Mouse (Mus musculus) cortical plate, adult 2 months (tissue): ENCODE measurements around the gene Dtnbp1. TPM values are rescaled to one million over a fixed set of nuclear protein-coding genes. Genes with fewer than 3 reads are reported as not detected.

Experiments used
- H3K27ac ChIP-seq: fragments of 200-500 bp; 2 replicates; pipeline ENCODE4 v1.5.1; 2012; ENCODE audit warnings: low read length, control low read depth, inconsistent platforms; ENCODE audit not compliant: insufficient read depth
- H3K4me1 ChIP-seq: fragments of 200-500 bp; 2 replicates; pipeline ENCODE4 v1.6.1; 2011; ENCODE audit warnings: low read length; ENCODE audit not compliant: control insufficient read depth, insufficient read depth
- H3K4me3 ChIP-seq: fragments of 200-500 bp; 2 replicates; pipeline ENCODE4 v1.5.1; 2011; ENCODE audit warnings: mild to moderate bottlenecking, low read length, control low read depth; ENCODE audit not compliant: insufficient read depth
- CTCF ChIP-seq: fragments of 200-500 bp; IDR thresholded peaks from 2 replicates; pipeline ENCODE4 v1.5.1; 2011; ENCODE audit warnings: mild to moderate bottlenecking, control low read depth, low read length; ENCODE audit not compliant: insufficient read depth; ENCODE audit errors: extremely low read depth
- POLR2A ChIP-seq: fragments of 200-500 bp; IDR thresholded peaks from 2 replicates; pipeline ENCODE4 v1.6.1; 2011; ENCODE audit warnings: mild to moderate bottlenecking, low read length, control low read depth; ENCODE audit not compliant: insufficient read depth; ENCODE audit errors: extremely low read depth
- polyA plus RNA-seq: library from polyadenylated mRNA; depleted of rRNA; stranded (reverse); fragments of >200 nt; gene quantifications from 2 replicates; pipeline ENCODE4 v1.2.3, GENCODE M21; 2012

Gene Dtnbp1
- polyA plus RNA-seq, 1 experiment: 144 TPM

DNA sequence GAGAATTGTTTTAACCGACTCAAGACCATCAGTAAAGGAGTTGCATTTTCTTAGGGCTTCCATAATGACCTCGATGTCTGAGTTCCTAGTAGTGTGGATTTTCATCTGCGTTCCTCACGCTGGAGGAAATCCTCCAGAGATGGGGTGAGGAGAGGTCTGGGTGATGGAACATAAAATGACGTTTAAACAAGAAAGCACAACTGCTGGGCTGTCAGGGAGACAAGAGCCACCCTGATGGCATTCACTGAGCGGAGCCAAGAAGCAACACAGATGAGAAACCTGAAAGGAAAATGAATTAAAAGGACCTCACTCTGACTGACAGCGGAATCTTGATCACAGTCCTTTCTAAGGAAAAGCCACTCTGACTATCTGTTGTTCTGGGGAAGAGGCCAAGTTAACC lies 68.4 kb downstream of the Dtnbp1 start:
- Histone ChIP-seq H3K27ac (no peak overlapping the region), H3K4me1 (peaks cover 6% of the 10 kb centered on the region), H3K4me3 (no peak overlapping the region)
- no peak for TF ChIP-seq POLR2A
- TF ChIP-seq CTCF: no peak

DNA sequence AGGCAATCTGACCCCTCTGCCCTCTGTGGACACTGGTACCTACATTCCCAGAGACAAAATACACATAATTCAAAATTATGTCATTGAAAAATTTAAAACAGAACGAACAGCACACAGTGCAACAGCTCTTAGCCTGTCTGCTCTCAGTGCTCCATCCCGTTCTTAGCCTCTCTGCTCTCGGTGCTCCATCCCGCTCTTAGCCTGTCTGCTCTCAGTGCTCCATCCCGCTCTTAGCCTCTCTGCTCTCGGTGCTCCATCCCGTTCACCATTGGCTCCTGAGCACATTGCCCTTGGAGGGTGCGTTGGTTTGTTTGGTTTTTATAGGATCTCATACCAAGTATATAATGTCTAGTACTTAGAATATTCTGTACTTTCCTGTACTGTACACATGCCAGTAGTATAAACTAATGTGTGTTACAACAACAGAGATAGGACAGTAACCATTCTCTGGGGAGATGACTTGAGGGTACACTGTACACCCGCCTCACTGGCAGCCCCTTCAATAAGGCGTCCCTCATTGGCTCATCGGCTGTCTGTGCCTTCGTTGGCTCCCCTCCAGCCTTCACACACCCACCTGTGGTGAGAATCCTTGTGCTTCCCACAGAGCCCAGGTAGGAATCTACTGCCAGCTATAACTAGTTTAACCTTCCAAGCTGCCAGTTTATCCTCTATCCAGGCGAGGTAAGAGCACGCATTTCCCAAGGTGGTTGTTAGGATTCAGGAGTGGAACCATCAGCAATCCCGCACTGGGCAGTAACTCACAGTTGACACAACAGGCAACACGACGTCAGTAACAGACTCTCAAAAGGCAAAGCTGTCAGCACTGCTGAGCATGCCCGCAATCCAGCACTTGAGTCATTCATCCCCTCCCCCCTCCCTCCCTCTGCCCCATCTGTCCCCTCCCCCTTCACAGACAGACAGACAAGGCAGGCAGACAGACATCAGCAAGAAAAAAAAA lies 69.4 kb downstream of the Dtnbp1 start:
- H3K4me1 ChIP-seq: peaks cover 5% of the 10 kb centered on the region
- no peak overlapping the region for H3K4me3 ChIP-seq
- no peak overlapping the region for H3K27ac ChIP-seq
- TF ChIP-seq POLR2A (no peak), CTCF (no peak)

DNA sequence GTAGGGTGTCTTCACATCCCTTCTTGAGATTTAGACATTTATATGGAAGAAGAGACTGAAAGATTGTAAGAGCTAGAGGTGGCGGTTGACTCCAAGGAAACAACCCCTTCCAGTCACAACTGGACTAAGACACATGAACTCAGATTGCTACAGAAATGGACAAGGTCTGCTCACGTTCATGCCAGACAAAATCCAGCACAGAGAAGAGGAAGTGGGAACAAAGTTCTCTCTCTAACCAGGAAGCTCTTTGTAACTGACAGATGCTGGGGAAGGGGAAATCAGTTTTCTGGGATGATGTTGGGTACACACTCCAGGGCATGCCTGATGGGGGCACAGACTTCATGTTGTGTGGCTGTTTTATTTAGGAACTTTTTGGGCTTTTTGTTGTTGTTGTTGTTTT lies 75.6 kb downstream of the Dtnbp1 start:
- Histone ChIP-seq H3K4me1 (peaks cover 1% of the 10 kb centered on the region; the same call in 1 of the 2 replicates), H3K27ac (no peak overlapping the region), H3K4me3 (no peak overlapping the region)
- TF ChIP-seq CTCF: no peak
- TF ChIP-seq POLR2A: no peak

DNA sequence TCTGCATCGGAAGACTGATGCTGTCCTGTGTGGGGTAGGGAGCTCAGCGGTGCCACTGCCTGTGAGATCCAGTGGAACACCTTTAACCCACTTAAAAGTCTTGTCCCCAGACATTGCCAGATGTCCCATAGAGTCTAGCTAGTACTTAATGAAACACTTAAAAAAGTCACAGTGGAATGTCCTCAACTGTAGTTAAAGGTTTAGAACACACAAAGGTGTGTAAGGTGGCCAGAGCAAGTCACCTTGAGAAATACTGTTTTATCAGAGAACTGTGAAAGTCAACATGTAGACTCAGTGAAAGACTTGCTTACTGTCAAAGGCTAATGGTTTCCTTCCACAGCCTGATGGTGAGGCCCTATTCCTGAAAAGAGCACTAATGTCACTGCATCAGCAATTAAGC lies 76.8 kb downstream of the Dtnbp1 start:
- Histone ChIP-seq H3K27ac (no peak overlapping the region), H3K4me3 (no peak overlapping the region), H3K4me1 (peaks cover 1% of the 10 kb centered on the region; the same call in 1 of the 2 replicates)
- TF ChIP-seq CTCF: no peak
- TF ChIP-seq POLR2A: no peak

DNA sequence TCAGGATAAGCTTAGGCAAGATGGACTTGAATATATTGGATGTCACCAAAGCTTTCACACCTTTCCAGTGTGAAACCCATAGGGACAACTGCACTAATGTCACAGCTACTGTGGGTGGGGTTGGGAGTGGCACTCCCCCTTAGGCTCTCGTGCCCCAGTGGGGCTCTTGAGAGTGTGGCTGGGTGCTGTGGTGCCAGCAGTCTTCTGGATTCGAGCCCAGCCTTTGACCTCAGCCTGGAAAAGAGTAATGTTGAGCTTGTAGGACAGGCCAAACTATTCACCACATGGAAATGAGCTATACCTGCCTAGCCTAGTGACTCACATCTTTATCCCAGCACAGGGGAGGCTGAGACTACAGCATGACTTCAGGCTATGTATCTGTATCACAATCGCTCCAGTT lies 77.9 kb downstream of the Dtnbp1 start:
- Histone ChIP-seq H3K4me1 (peaks cover 1% of the 10 kb centered on the region; the same call in 1 of the 2 replicates), H3K27ac (no peak overlapping the region), H3K4me3 (no peak overlapping the region)
- TF ChIP-seq CTCF: no peak
- no peak for TF ChIP-seq POLR2A

GRCm38 (mm10) chr13:44921721-44922120 lies 80.2 kb downstream of the Dtnbp1 start:
- Histone ChIP-seq H3K4me3 (no peak overlapping the region), H3K27ac (no peak overlapping the region), H3K4me1 (no peaks in the 10 kb centered on the region)
- TF ChIP-seq CTCF: no peak
- no peak for TF ChIP-seq POLR2A

DNA sequence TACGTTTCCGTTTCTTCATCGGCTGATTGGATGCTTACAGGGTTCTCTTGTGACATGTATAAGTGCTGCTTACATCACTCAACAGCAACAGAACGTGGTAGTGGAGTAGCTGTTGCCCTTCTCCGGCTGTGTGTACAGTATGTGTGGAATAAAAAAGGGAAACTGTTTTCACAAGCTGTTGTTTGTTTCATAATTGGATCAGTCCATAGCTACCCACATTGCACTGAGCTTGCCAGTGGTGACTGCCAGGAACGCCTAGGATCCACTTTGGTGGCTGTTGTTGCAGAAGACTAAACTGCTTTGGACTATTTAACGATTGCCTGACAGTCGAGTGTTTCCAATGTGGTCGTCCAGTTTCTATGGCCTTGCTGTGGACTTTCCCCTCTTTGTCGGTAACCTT lies 80.9 kb downstream of the Dtnbp1 start:
- Histone ChIP-seq H3K4me1 (no peaks in the 10 kb centered on the region), H3K27ac (no peak overlapping the region), H3K4me3 (no peak overlapping the region)
- TF ChIP-seq CTCF: no peak
- TF ChIP-seq POLR2A: no peak

- H3K4me1 ChIP-seq: no peaks in the 10 kb centered on the region
- no peak overlapping the region for H3K4me3 ChIP-seq
- no peak for TF ChIP-seq CTCF
- H3K27ac ChIP-seq: no peak overlapping the region
Observed at GRCm38 (mm10) chr13:44918269-44918668, 83.7 kb downstream of the Dtnbp1 start.

DNA sequence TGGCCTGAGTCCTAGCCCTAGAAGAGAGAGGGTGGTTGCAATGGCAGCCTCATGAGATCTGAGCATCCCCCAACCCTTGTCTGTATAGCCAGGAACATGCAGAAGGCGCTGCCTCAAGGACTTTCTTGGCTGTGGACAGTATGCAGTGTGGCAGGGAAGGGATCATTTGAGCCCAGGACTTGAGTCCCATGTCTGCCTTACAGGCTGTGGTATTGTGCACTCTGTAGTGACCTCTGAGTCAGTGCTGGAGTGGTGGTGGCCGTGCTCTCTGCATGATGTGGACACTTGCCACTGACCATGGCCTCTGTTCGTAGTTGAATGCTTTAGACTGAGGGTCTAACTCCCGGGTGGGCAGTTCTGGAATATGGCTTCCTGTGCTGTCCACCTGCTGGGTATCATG lies 84.7 kb downstream of the Dtnbp1 start:
- H3K27ac ChIP-seq: no peak overlapping the region
- TF ChIP-seq CTCF (no peak), POLR2A (no peak)
- H3K4me1 ChIP-seq: no peaks in the 10 kb centered on the region
- no peak overlapping the region for H3K4me3 ChIP-seq

DNA sequence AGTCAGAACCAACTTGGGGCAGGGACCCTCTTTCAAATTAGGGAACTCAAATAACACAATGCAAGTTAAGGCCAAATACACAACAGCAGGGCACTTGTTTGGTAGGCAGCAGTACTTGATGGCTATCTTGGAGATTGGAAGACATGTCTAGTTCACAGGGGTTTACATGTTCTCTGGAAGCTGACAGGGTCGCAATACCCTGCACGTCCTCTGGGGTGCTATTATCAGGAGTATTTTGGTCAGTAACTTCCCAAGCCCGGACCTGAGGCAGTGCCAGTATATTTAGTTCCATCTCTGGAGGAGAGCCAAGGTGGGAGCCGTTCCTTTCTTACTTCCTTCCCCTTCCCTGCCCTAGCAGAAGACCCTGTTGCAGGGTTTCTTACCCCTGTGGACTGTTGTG lies 86.0 kb downstream of the Dtnbp1 start:
- TF ChIP-seq CTCF (no peak), POLR2A (no peak)
- Histone ChIP-seq H3K4me1 (no peaks in the 10 kb centered on the region), H3K4me3 (no peak overlapping the region), H3K27ac (no peak overlapping the region)

DNA sequence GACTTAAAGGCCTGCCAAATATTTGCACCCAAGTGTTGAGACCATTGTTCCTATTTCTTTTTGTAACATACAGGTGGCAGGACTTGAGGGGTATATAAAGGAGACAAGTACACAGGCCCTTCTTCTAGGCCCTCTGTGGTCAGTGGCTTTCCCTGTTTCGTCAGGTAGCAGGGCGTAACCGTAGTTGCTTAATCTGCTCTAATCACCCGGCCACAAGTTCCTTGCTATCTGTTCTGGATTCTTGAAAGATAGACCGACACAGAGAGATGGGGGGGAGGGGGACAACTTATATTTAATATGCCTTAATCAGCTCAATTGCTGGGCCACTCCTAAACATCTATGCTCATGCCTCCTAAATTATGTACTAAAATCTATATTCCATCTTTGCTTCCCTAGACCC lies 86.6 kb downstream of the Dtnbp1 start:
- TF ChIP-seq CTCF (no peak), POLR2A (no peak)
- no peak overlapping the region for H3K27ac ChIP-seq
- no peaks in the 10 kb centered on the region for H3K4me1 ChIP-seq
- H3K4me3 ChIP-seq: no peak overlapping the region
